Mouse (Mus musculus) heart, embryonic 15.5 days (tissue): ENCODE data around the gene Cd300lf. TPM values are rescaled to one million over a fixed set of nuclear protein-coding genes. Genes with fewer than 3 reads are reported as not detected.

ENCODE experiments used
- ATAC-seq: fragments of 200-750 bp; cut with Nextera tagmentation; replicated peaks from 2 replicates; pipeline ENCODE4 v1.8.0; 2017; ENCODE audit warnings: low read depth, moderate TSS enrichment; ENCODE audit not compliant: insufficient number of reproducible peaks, insufficient read depth, low FRiP score
- H3K27ac ChIP-seq: fragments of 300-500 bp; sonication (generic); 2 replicates; pipeline ENCODE4 v1.5.1; 2015; ENCODE audit warnings: mild to moderate bottlenecking, inconsistent platforms
- H3K27me3 ChIP-seq: fragments of 300-500 bp; sonication (generic); 2 replicates; pipeline ENCODE4 v1.6.1; 2015; ENCODE audit warnings: inconsistent platforms
- H3K36me3 ChIP-seq: fragments of 300-500 bp; sonication (generic); 2 replicates; pipeline ENCODE4 v1.6.1; 2015; ENCODE audit warnings: mild to moderate bottlenecking, inconsistent platforms
- H3K4me1 ChIP-seq: fragments of 300-500 bp; sonication (generic); replicated peaks from 2 replicates; pipeline ENCODE4 v1.6.1; 2015; ENCODE audit warnings: inconsistent platforms
- H3K4me2 ChIP-seq: fragments of 300-500 bp; sonication (generic); 2 replicates; pipeline ENCODE4 v1.6.1; 2015; ENCODE audit warnings: inconsistent platforms, mild to moderate bottlenecking, moderate library complexity
- H3K4me3 ChIP-seq: fragments of 300-500 bp; sonication (generic); 2 replicates; pipeline ENCODE4 v1.5.1; 2015; ENCODE audit warnings: mild to moderate bottlenecking, inconsistent platforms
- H3K9ac ChIP-seq: fragments of 300-500 bp; sonication (generic); 2 replicates; pipeline ENCODE4 v1.6.1; 2015; ENCODE audit warnings: mild to moderate bottlenecking, inconsistent platforms
- H3K9me3 ChIP-seq: fragments of 300-500 bp; sonication (generic); replicated peaks from 2 replicates; pipeline ENCODE4 v1.6.1; 2016; ENCODE audit warnings: inconsistent platforms
- WGBS: fragments of 180-500 bp; shearing (Covaris S2); methylation state at CpG from one replicate; pipeline ENCODE4 v1.1.7; 2015; ENCODE audit warnings: mixed read lengths; 5-methylcytosine and 5-hydroxymethylcytosine counted together
- polyA plus RNA-seq: library from polyadenylated mRNA; unstranded; fragments of >200 nt; fragmentation: Nextera tagmentation; extraction: Ambion mirVana; gene quantifications from 2 replicates; pipeline ENCODE4 v1.2.1, GENCODE M21; 2015

The Cd300lf gene
- polyA plus RNA-seq, 1 experiment from 2014 or later, result 0.37 TPM

GRCm38 (mm10) chr11:115071631-115072294 lies 62.0 kb downstream of the Cd300lf start:
- Histone ChIP-seq H3K9ac (no peak overlapping the region), H3K9me3 (no peaks in the 10 kb centered on the region), H3K27ac (no peak overlapping the region), H3K4me2 (peak overlapping the region; percentile 29), H3K4me3 (no peak overlapping the region), H3K36me3 (no peaks in the 10 kb centered on the region), H3K4me1 (0 out of 2 replicates have a peak, but pooled peaks cover 4% of the 10 kb centered on the region), H3K27me3 (no peaks in the 10 kb centered on the region; the same call in 1 of the 2 replicates)
- ATAC-seq, result no peak
- 22% methylated on average over 14 of the region's 14 CpGs for WGBS

DNA sequence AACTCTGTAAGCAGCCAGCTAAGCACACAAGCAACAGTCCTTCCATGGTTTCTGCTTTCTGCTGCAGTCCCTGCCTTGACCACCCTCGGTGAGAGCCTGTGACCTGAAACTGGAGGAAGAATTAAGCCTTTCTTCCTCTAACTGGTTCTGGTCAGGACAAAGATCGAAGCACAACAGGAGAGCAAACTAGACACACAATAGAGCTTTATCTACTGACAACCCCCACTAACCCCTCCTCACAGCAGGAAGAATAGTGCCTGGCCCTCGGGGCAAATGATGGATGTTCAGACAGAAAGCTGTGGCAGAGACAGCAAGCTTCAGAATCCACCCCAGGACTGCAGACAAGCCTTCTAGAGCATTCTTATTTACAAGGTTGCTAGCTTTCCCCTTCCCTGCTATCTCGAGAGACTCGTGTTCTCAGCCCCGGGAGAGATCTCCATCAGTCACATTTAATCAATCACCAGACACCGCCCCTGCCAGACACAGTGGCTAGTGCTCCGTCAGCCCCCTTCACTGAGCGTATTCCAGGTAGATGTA lies 62.7 kb downstream of the Cd300lf start:
- Histone ChIP-seq H3K4me1 (0 out of 2 replicates have a peak, but pooled peaks cover 4% of the 10 kb centered on the region), H3K9ac (no peak overlapping the region), H3K27ac (no peak overlapping the region), H3K9me3 (no peaks in the 10 kb centered on the region), H3K27me3 (no peaks in the 10 kb centered on the region; the same call in 1 of the 2 replicates), H3K4me3 (no peak overlapping the region), H3K36me3 (no peaks in the 10 kb centered on the region), H3K4me2 (peak overlapping the region; percentile 29; the same call in 1 of the 2 replicates)
- no peak for ATAC-seq
- WGBS, result 8% methylated on average over 9 of the region's 9 CpGs

GRCm38 (mm10) chr11:115066768-115067167 lies 67.0 kb downstream of the Cd300lf start:
- no peaks in the 10 kb centered on the region for H3K9me3 ChIP-seq
- WGBS, result 60% methylated on average over 6 of the region's 6 CpGs
- no peak overlapping the region for H3K4me2 ChIP-seq
- ATAC-seq, result no peak
- H3K36me3 ChIP-seq, result no peaks in the 10 kb centered on the region
- H3K4me1 ChIP-seq, result 0 out of 2 replicates have a peak, but pooled peaks cover under 1% of the 10 kb centered on the region
- peaks cover 3% of the 10 kb centered on the region; the same call in 1 of the 2 replicates for H3K27me3 ChIP-seq
- H3K9ac ChIP-seq, result no peak overlapping the region
- no peak overlapping the region for H3K4me3 ChIP-seq
- H3K27ac ChIP-seq, result no peak overlapping the region

Other genes starting within 250 kb of the Cd300lf start
- gene Cd300a, start 244.0 kb downstream of the Cd300lf start, polyA plus RNA-seq, result 0.82 and 2.2 TPM in 2 replicates
- 0.34 and 0.72 TPM in 2 replicates for gene Cd300lb, start 199.6 kb downstream of the Cd300lf start, polyA plus RNA-seq
- not detected in 2 replicates for gene Cd300c, start 164.8 kb downstream of the Cd300lf start, polyA plus RNA-seq
- 0.21 and 0.61 TPM in 2 replicates for gene Cd300ld, start 144.1 kb downstream of the Cd300lf start, polyA plus RNA-seq
- gene Cd300c2, start 132.1 kb downstream of the Cd300lf start, polyA plus RNA-seq, result 1.8 and 3.5 TPM in 2 replicates
- not detected in 2 replicates for gene Cd300ld2, start 117.8 kb downstream of the Cd300lf start, polyA plus RNA-seq
- not detected in 2 replicates for gene Cd300ld4, start 107.0 kb downstream of the Cd300lf start, polyA plus RNA-seq
- not detected in 2 replicates for gene Cd300ld5, start 96.2 kb downstream of the Cd300lf start, polyA plus RNA-seq
- not detected in 2 replicates for gene Cd300ld3, start 85.6 kb downstream of the Cd300lf start, polyA plus RNA-seq
- gene Cd300e, start 71.8 kb downstream of the Cd300lf start, polyA plus RNA-seq, result not detected in 2 replicates
- gene Rab37, start 42.6 kb downstream of the Cd300lf start, polyA plus RNA-seq, result 1.1 and 2.4 TPM in 2 replicates
- 24.6 and 46.4 TPM in 2 replicates for gene Slc9a3r1, start 29.3 kb upstream of the Cd300lf start, polyA plus RNA-seq
- gene Tmem104, start 53.5 kb upstream of the Cd300lf start, polyA plus RNA-seq, result 6.6 and 11.4 TPM in 2 replicates
- gene Nat9, start 53.9 kb upstream of the Cd300lf start, polyA plus RNA-seq, result 16.2 and 20.8 TPM in 2 replicates
- 0.10 and 0.16 TPM in 2 replicates for gene Grin2c, start 133.3 kb upstream of the Cd300lf start, polyA plus RNA-seq
- 10.5 and 12.4 TPM in 2 replicates for gene Fdxr, start 143.1 kb upstream of the Cd300lf start, polyA plus RNA-seq
- 0.55 and 0.67 TPM in 2 replicates for gene Fads6, start 163.7 kb upstream of the Cd300lf start, polyA plus RNA-seq
- gene Otop2, start 173.2 kb upstream of the Cd300lf start, polyA plus RNA-seq, result 0.08 TPM in 1 of 2 replicates, not detected in the other
- 0.11 and 0.29 TPM in 2 replicates for gene Ush1g, start 188.0 kb upstream of the Cd300lf start, polyA plus RNA-seq
- not detected in 2 replicates for gene Otop3, start 200.7 kb upstream of the Cd300lf start, polyA plus RNA-seq
- gene Hid1, start 233.8 kb upstream of the Cd300lf start, polyA plus RNA-seq, result 7.6 and 11.2 TPM in 2 replicates
- gene Cdr2l, start 247.9 kb upstream of the Cd300lf start, polyA plus RNA-seq, result 6.3 and 11.1 TPM in 2 replicates